Mouse (Mus musculus) skeletal muscle tissue, adult 2 months (tissue): Measurements from ENCODE around the gene Hnrnpm.

Experiments used
- DNase-seq: peaks from one replicate; pipeline ENCODE4 v3.0.0-alpha.2; 2012; ENCODE audit warnings: low read depth, low spot score

The Hnrnpm gene

GRCm38 (mm10) chr17:33599836-33600475, 86.7 kb downstream of the Hnrnpm start:
- DNase-seq: no peak

- no peak for DNase-seq
Observed at GRCm38 (mm10) chr17:33598506-33598905, 88.2 kb downstream of the Hnrnpm start.

GRCm38 (mm10) chr17:33597271-33597670, 89.4 kb downstream of the Hnrnpm start:
- no peak for DNase-seq
